In genomic region chr9:102731044-102731471, GRCm38 (mm10) we compare ENCODE assay signal across 9 mouse cellular contexts. TPM values are rescaled to one million over a fixed set of nuclear protein-coding genes. Genes with fewer than 3 reads are reported as not detected.
DNase-seq lines count a peak whose midpoint lies in the region; ATAC-seq and TF ChIP-seq lines count a peak whose summit lies in the region.
"Had no signal": no experiment of that assay in that cellular context is flagged by ENCODE, and none has a peak within 500 bp of the region (broad histone marks: within the 10 kb centered on the region; RNA-seq: fewer than 3 reads in every experiment).

No protein-coding gene starts in this region.

- no peak for TF ChIP-seq CTCF in heart, postnatal 0 days (IDR thresholded peaks at IDR 0.05; ENCODE audit: low read depth)
- no peak for TF ChIP-seq CTCF in stomach, postnatal 0 days (IDR thresholded peaks at IDR 0.05; ENCODE audit: low read depth)

- intact Hi-C loops in left cerebral cortex, postnatal 25 days (cut with DNase I) = no loop called here

- no peak for DNase-seq in heart, postnatal 0 days (ENCODE audit: low spot score)
- no peak for DNase-seq in heart, adult 8-10 months (ENCODE audit: low spot score)
- DNase-seq in kidney, postnatal 10 days = peak; percentile 52
- no peak for DNase-seq in stomach, postnatal 0 days (ENCODE audit: low spot score)
- DNase-seq in left cerebral cortex, postnatal 25 days (ENCODE audit: low spot score in 2 of 2) = no peak
- DNase-seq in embryo, embryonic 10.5 days (ENCODE audit: low spot score) = no peak
- DNase-seq: thymus, postnatal 14 days had no signal

- WGBS in heart, postnatal 0 days = 56% methylated on average over 7 of the region's 7 CpGs
- WGBS in midbrain, embryonic 13.5 days = 89% methylated on average over 7 of the region's 7 CpGs
- WGBS in midbrain, embryonic 15.5 days = 78% methylated on average over 7 of the region's 7 CpGs
- WGBS in stomach, postnatal 0 days = 62% methylated on average over 7 of the region's 7 CpGs

- no peak for ATAC-seq in heart, postnatal 0 days (ENCODE audit: insufficient read depth, low read depth)
- ATAC-seq in midbrain, embryonic 13.5 days = no peak
- ATAC-seq in midbrain, embryonic 15.5 days (replicated peaks) = no peak
- no peak for ATAC-seq in stomach, postnatal 0 days (ENCODE audit: low FRiP score, low TSS enrichment)

- no peak overlapping the region for H3K4me2 ChIP-seq in heart, postnatal 0 days (ENCODE audit: low read depth, low read length)
- no peak overlapping the region for H3K4me2 ChIP-seq in midbrain, embryonic 13.5 days (replicated peaks)
- no peak overlapping the region for H3K4me2 ChIP-seq in midbrain, embryonic 15.5 days
- no peak overlapping the region for H3K4me2 ChIP-seq in stomach, postnatal 0 days (replicated peaks; ENCODE audit: low read depth)

- TF ChIP-seq EP300 in heart, postnatal 0 days (IDR thresholded peaks at IDR 0.05; ENCODE audit: low read depth) = no peak
- no peak for TF ChIP-seq EP300 in stomach, postnatal 0 days (optimal IDR thresholded peaks at IDR 0.05)

- H3K9me3 ChIP-seq in heart, postnatal 0 days (replicated peaks; ENCODE audit: control insufficient read depth, low read length) = no peaks in the 10 kb centered on the region
- no peaks in the 10 kb centered on the region for H3K9me3 ChIP-seq in midbrain, embryonic 13.5 days
- H3K9me3 ChIP-seq in midbrain, embryonic 15.5 days = no peaks in the 10 kb centered on the region
- no peaks in the 10 kb centered on the region for H3K9me3 ChIP-seq in stomach, postnatal 0 days (ENCODE audit: control insufficient read depth, low read length)

- H3K27me3 ChIP-seq in heart, postnatal 0 days (ENCODE audit: control insufficient read depth, insufficient read depth, low read length) = no peaks in the 10 kb centered on the region
- no peaks in the 10 kb centered on the region for H3K27me3 ChIP-seq in midbrain, embryonic 13.5 days
- no peaks in the 10 kb centered on the region for H3K27me3 ChIP-seq in midbrain, embryonic 15.5 days (replicated peaks)
- no peaks in the 10 kb centered on the region for H3K27me3 ChIP-seq in stomach, postnatal 0 days (ENCODE audit: control insufficient read depth, insufficient read depth, low read length)

- peak overlapping the region; percentile 44; the same call in 1 of the 2 replicates for H3K27ac ChIP-seq in heart, postnatal 0 days (ENCODE audit: low read depth)
- 0 out of 2 replicates have a peak overlapping the region, but pooled peaks have one; percentile 14 for H3K27ac ChIP-seq in midbrain, embryonic 13.5 days
- no peak overlapping the region for H3K27ac ChIP-seq in midbrain, embryonic 15.5 days
- H3K27ac ChIP-seq in stomach, postnatal 0 days (replicated peaks) = peak overlapping the region; percentile 53

- H3K4me1 ChIP-seq in heart, postnatal 0 days (ENCODE audit: control insufficient read depth, insufficient read depth) = peaks cover 27% of the 10 kb centered on the region
- H3K4me1 ChIP-seq in midbrain, embryonic 13.5 days (replicated peaks) = peaks cover 32% of the 10 kb centered on the region
- H3K4me1 ChIP-seq in midbrain, embryonic 15.5 days = peaks cover 10% of the 10 kb centered on the region
- H3K4me1 ChIP-seq in stomach, postnatal 0 days (replicated peaks; ENCODE audit: control insufficient read depth, insufficient read depth) = peaks cover 10% of the 10 kb centered on the region

- H3K4me3 ChIP-seq in heart, postnatal 0 days (ENCODE audit: low read depth, low read length) = no peak overlapping the region
- no peak overlapping the region for H3K4me3 ChIP-seq in midbrain, embryonic 13.5 days (replicated peaks)
- no peak overlapping the region for H3K4me3 ChIP-seq in midbrain, embryonic 15.5 days
- no peak overlapping the region for H3K4me3 ChIP-seq in stomach, postnatal 0 days (ENCODE audit: low read depth, low read length)

- no peak overlapping the region for H3K9ac ChIP-seq in heart, postnatal 0 days (replicated peaks; ENCODE audit: low read depth, low read length)
- H3K9ac ChIP-seq in midbrain, embryonic 13.5 days (replicated peaks) = no peak overlapping the region
- H3K9ac ChIP-seq in midbrain, embryonic 15.5 days = no peak overlapping the region
- H3K9ac ChIP-seq in stomach, postnatal 0 days (ENCODE audit: low read length) = no peak overlapping the region

- H3K36me3 ChIP-seq in heart, postnatal 0 days (replicated peaks; ENCODE audit: control insufficient read depth, insufficient read depth, low read length) = peaks cover 74% of the 10 kb centered on the region
- H3K36me3 ChIP-seq in midbrain, embryonic 13.5 days = peaks cover 80% of the 10 kb centered on the region
- peaks cover 71% of the 10 kb centered on the region for H3K36me3 ChIP-seq in midbrain, embryonic 15.5 days (replicated peaks)
- peaks cover 56% of the 10 kb centered on the region for H3K36me3 ChIP-seq in stomach, postnatal 0 days (ENCODE audit: control insufficient read depth, insufficient read depth, low read length)

RNA-seq across cellular contexts. Expression of gene Amotl2, which starts 14.6 kb away (rescaled TPM):
- total RNA-seq in heart, postnatal 0 days (2014; rRNA removed; ENCODE audit: low replicate concordance) = 115 and 221 TPM in 2 replicates
- polyA plus RNA-seq in heart, postnatal 0 days (2015; fragmentation: Nextera tagmentation; extraction: Ambion mirVana) = 25.3 and 26.0 TPM in 2 replicates
- total RNA-seq in heart, adult 8-10 months (2022) = 10 to 100 TPM; 56.7 to 80.1 (median 58.6) TPM
- polyA plus RNA-seq in midbrain, embryonic 13.5 days (2015; fragmentation: Nextera tagmentation; extraction: Ambion mirVana) = 65.0 and 80.6 TPM in 2 replicates
- 83.4 and 90.5 TPM in 2 replicates for polyA plus RNA-seq in midbrain, embryonic 15.5 days (2015; fragmentation: Nextera tagmentation; extraction: Ambion mirVana)
- 18.6 and 22.7 TPM in 2 replicates for polyA plus RNA-seq in stomach, postnatal 0 days (2015; fragmentation: Nextera tagmentation; extraction: Ambion mirVana)
- total RNA-seq in left cerebral cortex, postnatal 25 days (2021) = 10 to 100 TPM; 18.7 to 18.8 TPM
